Mouse (Mus musculus) Patski (cell line): ENCODE data around the gene Pus3. TPM values are rescaled to one million over a fixed set of nuclear protein-coding genes. Genes with fewer than 3 reads are reported as not detected.
A peak's percentile ranks its signal among the peaks of the same experiment; 100 is the strongest.

Experiments used
- ATAC-seq: fragments of 100-300 bp; one replicate; pipeline ENCODE4 v1.8.0; 2021
- CTCF ChIA-PET: fragments of 350-600 bp; sonication (Branson Sonifier 250); formaldehyde crosslinking; loops from one replicate; lab custom pipeline; 2022; ENCODE audit warnings: inconsistent platforms; lab: Charles Lee
- POLR2A ChIA-PET: fragments of 350-600 bp; sonication (Branson Sonifier 250); formaldehyde crosslinking; loops from one replicate; lab custom pipeline; 2022; ENCODE audit warnings: antibody characterized with exemption, inconsistent platforms; lab: Charles Lee
- DNase-seq: peaks from one replicate; pipeline ENCODE4 v3.0.0-alpha.2; 2011; ENCODE audit warnings: low read depth, low spot score
- H3K27me3 ChIP-seq: fragments of 371-371 bp; one replicate; pipeline ENCODE4 v1.5.1; 2021
- CTCF ChIP-seq: fragments of 100-300 bp; IDR thresholded peaks from one replicate; pipeline ENCODE4 v1.5.1; 2021
- in situ Hi-C: fragments of 300-500 bp; cut with MboI; formaldehyde crosslinking; loops from 3 replicates; pipeline ENCODE4 v1.11.1; 2018; ENCODE audit warnings: low pct_unique_long_range_greater_than_20kb, mixed read lengths
- polyA plus RNA-seq: library from polyadenylated mRNA; unstranded; gene quantifications from one replicate; pipeline ENCODE4 v1.2.3, GENCODE M21; 2021

The Pus3 gene
- polyA plus RNA-seq: 15.3 TPM

- peak; percentile 61 for ATAC-seq
- in situ Hi-C loops: no loop called here
Measured at GRCm38 (mm10) chr9:35558257-35559008, at the start of gene Pus3, which contains the start of gene Ddx25. TSS of gene Pus3 (plus strand) at chr9:35558595. TSS of gene Ddx25 (minus strand) at chr9:35558528.

GRCm38 (mm10) chr9:35513900-35514299 lies 44.5 kb upstream of the Pus3 start:
- in situ Hi-C loops: no loop called here
- no peak for DNase-seq
- ATAC-seq: no peak
- no peaks in the 10 kb centered on the region for H3K27me3 ChIP-seq
- ChIA-PET CTCF (interaction anchor here (1.6 kb wide), 1 partner anchor 11 kb away, joined by 3 read pairs; no protein-coding TSS in a partner anchor), POLR2A (no interaction called here)
- TF ChIP-seq CTCF: no peak

More at GRCm38 (mm10) chr9:35558257-35559008, at the start of gene Pus3, which contains the start of gene Ddx25:
- peaks cover 26% of the 10 kb centered on the region for H3K27me3 ChIP-seq
- POLR2A ChIA-PET: interaction anchor here (0.6 kb wide), 1 partner anchor 123 kb away, joined by 3 read pairs; no protein-coding TSS in a partner anchor
- CTCF ChIA-PET: no interaction called here
- DNase-seq: no peak
- no peak for TF ChIP-seq CTCF

- no peak for ATAC-seq
- no peak for TF ChIP-seq CTCF
- ChIA-PET CTCF (interaction anchor here (0.9 kb wide), 1 partner anchor 245 kb away, joined by 4 read pairs; no protein-coding TSS in a partner anchor), POLR2A (interaction anchor here (0.5 kb wide), 1 partner anchor 35 kb away, joined by 3 read pairs; no protein-coding TSS in a partner anchor)
- no peaks in the 10 kb centered on the region for H3K27me3 ChIP-seq
- in situ Hi-C loops: no loop called here
- DNase-seq: no peak
Measured at GRCm38 (mm10) chr9:35516182-35516581, 42.2 kb upstream of the Pus3 start.

- H3K27me3 ChIP-seq: no peaks in the 10 kb centered on the region
- in situ Hi-C loops: no loop called here
- ChIA-PET CTCF (interaction anchor here (1.0 kb wide), 1 partner anchor 23 kb away, joined by 3 read pairs; no protein-coding TSS in a partner anchor), POLR2A (interaction anchor here (0.5 kb wide), 1 partner anchor 35 kb away, joined by 3 read pairs; no protein-coding TSS in a partner anchor)
- ATAC-seq (no peak), DNase-seq (no peak)
- no peak for TF ChIP-seq CTCF
Measured at GRCm38 (mm10) chr9:35516711-35517110, 41.7 kb upstream of the Pus3 start.

GRCm38 (mm10) chr9:35518169-35518568 lies 40.2 kb upstream of the Pus3 start, which contains the start of gene Gm1113:
TSS of gene Gm1113 (minus strand) at chr9:35518269.
- ChIA-PET CTCF (interaction anchor here (1.2 kb wide), 1 partner anchor 17 kb away, joined by 3 read pairs; no protein-coding TSS in a partner anchor), POLR2A (no interaction called here)
- in situ Hi-C loops: no loop called here
- ATAC-seq (no peak), DNase-seq (no peak)
- no peaks in the 10 kb centered on the region for H3K27me3 ChIP-seq
- no peak for TF ChIP-seq CTCF

- DNase-seq (no peak), ATAC-seq (no peak)
- no peak for TF ChIP-seq CTCF
- H3K27me3 ChIP-seq: no peaks in the 10 kb centered on the region
- in situ Hi-C loops: no loop called here
- CTCF ChIA-PET: interaction anchor here (1.4 to 1.6 kb wide), 3 partner anchors 8 to 21 kb away, joined by 4 to 5 read pairs (median 4); no protein-coding TSS in a partner anchor
- POLR2A ChIA-PET: no interaction called here
Measured at GRCm38 (mm10) chr9:35520631-35521348, 37.6 kb upstream of the Pus3 start.

- ChIA-PET POLR2A (no interaction called here), CTCF (interaction anchor here (0.7 to 1.6 kb wide), 4 partner anchors 12 to 244 kb away, joined by 3 to 5 read pairs (median 4); no protein-coding TSS in a partner anchor)
- ATAC-seq (no peak), DNase-seq (no peak)
- H3K27me3 ChIP-seq: peaks cover 4% of the 10 kb centered on the region
- TF ChIP-seq CTCF: no peak
- in situ Hi-C loops: no loop called here
Measured at GRCm38 (mm10) chr9:35522241-35522640, 36.2 kb upstream of the Pus3 start.

- in situ Hi-C loops: no loop called here
- no peak for ATAC-seq
- POLR2A ChIA-PET: interaction anchor here (1.4 kb wide), 1 partner anchor 11 kb away, joined by 6 read pairs; no protein-coding TSS in a partner anchor
Measured at GRCm38 (mm10) chr9:35522821-35523515, 35.4 kb upstream of the Pus3 start.

GRCm38 (mm10) chr9:35523541-35523940 lies 34.9 kb upstream of the Pus3 start:
- TF ChIP-seq CTCF: no peak
- DNase-seq (no peak), ATAC-seq (no peak)
- H3K27me3 ChIP-seq: peaks cover 4% of the 10 kb centered on the region
- in situ Hi-C loops: no loop called here
- ChIA-PET CTCF (interaction anchor here (0.9 to 1.7 kb wide), 8 partner anchors 11 to 245 kb away, joined by 3 to 12 read pairs (median 4); no protein-coding TSS in a partner anchor), POLR2A (interaction anchor here (1.4 kb wide), 1 partner anchor 11 kb away, joined by 6 read pairs; no protein-coding TSS in a partner anchor)

More at GRCm38 (mm10) chr9:35522821-35523515, 35.4 kb upstream of the Pus3 start:
- no peak for DNase-seq
- no peak for TF ChIP-seq CTCF
- peaks cover 4% of the 10 kb centered on the region for H3K27me3 ChIP-seq
- CTCF ChIA-PET: interaction anchor here (0.7 to 1.7 kb wide), 9 partner anchors 11 to 244 kb away, joined by 3 to 12 read pairs (median 4); no protein-coding TSS in a partner anchor
